Mouse (Mus musculus) right cerebral cortex, postnatal 36 days (tissue): ENCODE measurements around the gene Polr3e.

ENCODE experiments used
- DNase-seq, 2 experiments: peaks; one replicate each; pipeline ENCODE4 v3.0.0; 2022; ENCODE audit warnings: low spot score in 2 of 2, mixed read lengths in 1 of 2

Polr3e gene

GRCm38 (mm10) chr7:120977063-120977462 is 59.5 kb downstream of the Polr3e start:
- DNase-seq = no peak

GRCm38 (mm10) chr7:120980041-120980440 is 62.5 kb downstream of the Polr3e start:
- DNase-seq = no peak

- peak in 1 of 2 experiments; percentile 10 for DNase-seq
These were observed 63.7 kb downstream of the Polr3e start for GRCm38 (mm10) chr7:120980931-120981924.

GRCm38 (mm10) chr7:120982200-120982841 is 64.8 kb downstream of the Polr3e start, which contains the start of the genes Cdr2 and Mfsd13b:
Gene Cdr2 (minus strand): TSS chr7:120982312.
Gene Mfsd13b (plus strand): TSS chr7:120982509.
- peak; percentile 87 to 94 for DNase-seq

GRCm38 (mm10) chr7:120982968-120983367 is 65.4 kb downstream of the Polr3e start:
- no peak for DNase-seq

GRCm38 (mm10) chr7:120991191-120991590 is 73.6 kb downstream of the Polr3e start:
- peak in 1 of 2 experiments; percentile 2 for DNase-seq
